Mouse (Mus musculus) intestine, embryonic 14.5 days (tissue): ENCODE results near the gene 4930503B20Rik. TPM values are rescaled to one million over a fixed set of nuclear protein-coding genes. Genes with fewer than 3 reads are reported as not detected.

Experiments
- ATAC-seq: fragments of 200-750 bp; cut with Nextera tagmentation; replicated peaks from 2 replicates; pipeline ENCODE4 v1.8.0; 2017; ENCODE audit warnings: low read depth, moderate number of reproducible peaks, moderate TSS enrichment, moderate library complexity; ENCODE audit not compliant: low FRiP score, low TSS enrichment
- DNase-seq: peaks from one replicate; pipeline ENCODE4 v3.0.0-alpha.2; 2018; ENCODE audit warnings: low spot score
- H3K27ac ChIP-seq: fragments of 300-500 bp; sonication (generic); 2 replicates; pipeline ENCODE4 v1.5.1; 2014; ENCODE audit warnings: low read depth, mild to moderate bottlenecking, control low read depth
- H3K27me3 ChIP-seq: fragments of 300-500 bp; sonication (generic); replicated peaks from 2 replicates; pipeline ENCODE4 v1.6.1; 2014; ENCODE audit warnings: low read length, control low read depth; ENCODE audit not compliant: control insufficient read depth, insufficient read depth
- H3K36me3 ChIP-seq: fragments of 300-500 bp; sonication (generic); 2 replicates; pipeline ENCODE4 v1.6.1; 2014; ENCODE audit warnings: low read length, control low read depth; ENCODE audit not compliant: control insufficient read depth, insufficient read depth
- H3K4me1 ChIP-seq: fragments of 300-500 bp; sonication (generic); replicated peaks from 2 replicates; pipeline ENCODE4 v1.6.1; 2014; ENCODE audit warnings: low read length, control low read depth, mixed read lengths; ENCODE audit not compliant: control insufficient read depth, insufficient read depth
- H3K4me2 ChIP-seq: fragments of 300-500 bp; sonication (generic); 2 replicates; pipeline ENCODE4 v1.6.1; 2014; ENCODE audit warnings: low read length
- H3K4me3 ChIP-seq: fragments of 300-500 bp; sonication (generic); 2 replicates; pipeline ENCODE4 v1.5.1; 2014; ENCODE audit warnings: low read depth, low read length, control low read depth, mixed read lengths
- H3K9ac ChIP-seq: fragments of 300-500 bp; sonication (generic); 2 replicates; pipeline ENCODE4 v1.6.1; 2014; ENCODE audit warnings: mild to moderate bottlenecking, low read length
- H3K9me3 ChIP-seq: fragments of 300-500 bp; sonication (generic); 2 replicates; pipeline ENCODE4 v1.6.1; 2016; ENCODE audit warnings: low read length, control low read depth; ENCODE audit not compliant: control insufficient read depth
- WGBS: fragments of 180-500 bp; shearing (Covaris S2); extraction: QIAGEN DNeasy Blood & Tissue Kit; methylation state at CpG from one replicate; pipeline ENCODE4 v1.1.7; 2014; 5-methylcytosine and 5-hydroxymethylcytosine counted together
- polyA plus RNA-seq: library from polyadenylated mRNA; unstranded; fragments of >200 nt; fragmentation: Nextera tagmentation; extraction: Ambion mirVana; gene quantifications from 2 replicates; pipeline ENCODE4 v1.2.1, GENCODE M21; 2014

The 4930503B20Rik gene
- polyA plus RNA-seq, 1 experiment from 2014 or later = not detected

DNA sequence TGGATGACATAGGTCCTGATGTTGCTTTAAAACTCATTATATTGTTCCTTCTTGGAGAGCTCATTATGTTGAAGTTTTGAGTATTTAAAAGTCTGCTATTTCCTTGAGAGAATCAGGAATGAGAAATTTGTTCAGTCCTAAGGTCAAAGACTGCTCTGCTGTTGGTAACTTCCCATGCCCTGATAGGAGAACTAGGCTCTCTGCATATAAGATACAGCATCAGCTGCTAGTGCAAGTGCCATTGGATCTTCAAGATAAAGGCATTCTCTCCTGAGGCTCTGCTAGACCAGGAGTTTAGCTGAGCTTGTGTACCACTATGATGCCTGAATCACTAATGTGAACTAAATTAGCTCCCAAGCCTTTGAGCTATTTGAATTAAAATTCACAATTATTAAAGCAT lies 33.2 kb downstream of the 4930503B20Rik start:
- no peaks in the 10 kb centered on the region for H3K27me3 ChIP-seq
- H3K4me3 ChIP-seq = no peak overlapping the region
- no peaks in the 10 kb centered on the region for H3K4me1 ChIP-seq
- H3K9me3 ChIP-seq = no peaks in the 10 kb centered on the region
- no peak for DNase-seq
- H3K9ac ChIP-seq = no peak overlapping the region
- H3K4me2 ChIP-seq = no peak overlapping the region
- no peaks in the 10 kb centered on the region for H3K36me3 ChIP-seq
- no peak overlapping the region for H3K27ac ChIP-seq
- ATAC-seq = no peak

- H3K9ac ChIP-seq = no peak overlapping the region
- WGBS = 76% methylated on average over 5 of the region's 5 CpGs
Measured at GRCm38 (mm10) chr3:146616533-146617283, 34.4 kb downstream of the 4930503B20Rik start.

GRCm38 (mm10) chr3:146615496-146615895 lies 35.6 kb downstream of the 4930503B20Rik start, which contains the start of gene Dnase2b:
Dnase2b (minus strand) TSS chr3:146615596.
- Histone ChIP-seq H3K27ac (no peak within 1 kb of the TSS), H3K27me3 (no peaks in the 10 kb centered on the region), H3K36me3 (no peaks in the 10 kb centered on the region), H3K9me3 (no peaks in the 10 kb centered on the region), H3K9ac (no peak within 1 kb of the TSS), H3K4me3 (no peak within 1 kb of the TSS), H3K4me1 (no peaks in the 10 kb centered on the region), H3K4me2 (no peak within 1 kb of the TSS)
- 93% methylated on average over 4 of the region's 4 CpGs for WGBS
- DNase-seq (no peak), ATAC-seq (no peak)

More at GRCm38 (mm10) chr3:146616533-146617283, 34.4 kb downstream of the 4930503B20Rik start:
- Histone ChIP-seq H3K9me3 (no peaks in the 10 kb centered on the region), H3K4me3 (no peak overlapping the region), H3K27me3 (no peaks in the 10 kb centered on the region), H3K36me3 (no peaks in the 10 kb centered on the region), H3K27ac (no peak overlapping the region), H3K4me1 (no peaks in the 10 kb centered on the region), H3K4me2 (no peak overlapping the region)
- DNase-seq (no peak), ATAC-seq (no peak)

DNA sequence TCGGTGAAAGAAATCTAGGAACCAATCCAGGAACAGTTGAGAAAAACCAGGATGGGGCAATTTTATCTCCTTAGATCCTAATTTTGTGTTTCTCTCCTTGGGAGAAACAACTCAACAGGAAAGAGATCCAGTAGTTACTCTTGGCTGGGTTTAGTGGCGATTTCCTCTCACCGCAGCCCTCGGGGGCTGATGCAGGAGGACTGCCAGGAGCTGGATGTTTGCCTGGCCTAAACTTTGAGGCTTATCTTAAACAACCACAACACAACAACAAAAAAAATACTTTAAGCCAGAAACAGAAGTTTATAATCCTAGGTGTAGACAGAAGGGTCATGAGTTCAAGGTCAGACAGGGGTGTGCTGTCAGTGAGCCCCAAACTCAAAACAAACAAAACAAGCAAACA lies 39.3 kb downstream of the 4930503B20Rik start:
- 73% methylated on average over 4 of the region's 4 CpGs for WGBS
- Histone ChIP-seq H3K27ac (no peak overlapping the region), H3K4me3 (no peak overlapping the region), H3K9me3 (no peaks in the 10 kb centered on the region), H3K4me1 (no peaks in the 10 kb centered on the region), H3K9ac (no peak overlapping the region), H3K36me3 (no peaks in the 10 kb centered on the region), H3K27me3 (no peaks in the 10 kb centered on the region), H3K4me2 (no peak overlapping the region)
- DNase-seq (no peak), ATAC-seq (no peak)

- WGBS = 83% methylated on average over 4 of the region's 4 CpGs
- no peak for DNase-seq
- Histone ChIP-seq H3K4me1 (no peaks in the 10 kb centered on the region), H3K36me3 (no peaks in the 10 kb centered on the region), H3K4me3 (no peak overlapping the region), H3K27ac (no peak overlapping the region), H3K4me2 (no peak overlapping the region), H3K9me3 (no peaks in the 10 kb centered on the region), H3K9ac (no peak overlapping the region), H3K27me3 (no peaks in the 10 kb centered on the region)
- ATAC-seq = no peak
Measured at GRCm38 (mm10) chr3:146611261-146611660, 39.9 kb downstream of the 4930503B20Rik start.

- Histone ChIP-seq H3K9me3 (no peaks in the 10 kb centered on the region), H3K4me2 (no peak overlapping the region), H3K4me3 (no peak overlapping the region), H3K27ac (no peak overlapping the region), H3K36me3 (no peaks in the 10 kb centered on the region), H3K27me3 (no peaks in the 10 kb centered on the region), H3K9ac (no peak overlapping the region), H3K4me1 (no peaks in the 10 kb centered on the region)
- DNase-seq (no peak), ATAC-seq (no peak)
- WGBS = 83% methylated on average over 10 of the region's 10 CpGs
Measured at GRCm38 (mm10) chr3:146610322-146610721, 40.8 kb downstream of the 4930503B20Rik start.

DNA sequence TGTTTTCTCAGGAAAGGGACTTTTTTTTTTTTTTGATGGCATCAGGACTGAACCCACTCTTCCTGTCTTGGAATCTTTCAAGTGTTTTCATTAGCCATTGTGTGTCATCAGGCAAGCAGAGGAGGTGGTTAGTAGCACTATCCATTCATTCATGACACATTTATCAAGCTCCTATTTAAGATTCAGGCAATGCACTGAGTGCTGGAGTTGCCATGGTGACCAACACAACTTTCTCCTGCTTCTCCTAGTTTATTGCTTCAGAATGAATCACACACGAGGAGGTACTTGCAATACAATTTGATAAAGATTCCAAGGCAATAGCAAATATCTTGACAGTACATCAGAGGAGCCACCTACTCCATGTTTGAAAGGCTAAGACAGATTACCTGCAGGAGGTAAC lies 43.7 kb downstream of the 4930503B20Rik start:
- ATAC-seq (no peak), DNase-seq (no peak)
- 33% methylated on average over 1 of the region's 1 CpGs for WGBS
- no peaks in the 10 kb centered on the region for H3K9me3 ChIP-seq
- H3K4me2 ChIP-seq = no peak overlapping the region
- no peaks in the 10 kb centered on the region for H3K36me3 ChIP-seq
- H3K27me3 ChIP-seq = no peaks in the 10 kb centered on the region
- no peak overlapping the region for H3K9ac ChIP-seq
- H3K4me3 ChIP-seq = no peak overlapping the region
- H3K4me1 ChIP-seq = no peaks in the 10 kb centered on the region
- H3K27ac ChIP-seq = no peak overlapping the region

DNA sequence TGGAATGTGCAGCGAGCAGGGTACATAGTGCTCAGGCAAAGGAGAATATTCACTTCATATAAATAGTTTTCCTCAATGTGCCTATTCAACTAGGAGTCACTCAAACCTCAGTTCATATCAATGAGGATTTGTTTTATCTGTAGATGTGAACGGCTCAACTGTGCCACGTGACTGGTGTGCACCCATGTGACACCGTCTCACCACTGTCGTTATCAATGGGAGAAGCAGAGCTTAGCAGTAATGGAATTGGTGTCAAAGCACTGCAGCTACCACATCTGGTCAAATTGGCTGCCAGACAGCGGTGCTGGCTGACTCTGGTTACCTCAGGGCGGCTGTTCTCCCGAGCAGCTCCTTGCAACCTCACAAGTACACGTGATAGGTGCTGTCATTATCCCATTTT lies 46.5 kb downstream of the 4930503B20Rik start:
- 77% methylated on average over 9 of the region's 9 CpGs for WGBS
- Histone ChIP-seq H3K4me1 (no peaks in the 10 kb centered on the region), H3K27ac (no peak overlapping the region), H3K9me3 (no peaks in the 10 kb centered on the region), H3K36me3 (no peaks in the 10 kb centered on the region), H3K9ac (no peak overlapping the region), H3K27me3 (no peaks in the 10 kb centered on the region), H3K4me2 (no peak overlapping the region), H3K4me3 (no peak overlapping the region)
- DNase-seq = no peak
- ATAC-seq = no peak

DNA sequence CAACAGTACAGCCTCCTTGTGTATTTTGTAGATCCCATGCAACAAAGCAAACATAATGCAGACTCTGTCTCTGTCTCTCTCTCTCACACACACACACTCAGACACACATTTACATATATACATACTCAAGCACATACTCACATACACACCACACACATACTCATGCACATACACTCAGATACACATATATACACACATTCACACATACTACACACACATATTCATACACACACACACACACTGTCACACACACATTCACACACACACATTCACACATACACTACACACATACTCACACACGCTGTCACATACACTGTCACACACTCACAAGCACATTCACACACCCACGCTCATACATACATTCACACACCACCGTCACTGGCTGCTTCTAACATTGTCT lies 48.6 kb downstream of the 4930503B20Rik start:
- no peak overlapping the region for H3K27ac ChIP-seq
- H3K9ac ChIP-seq = no peak overlapping the region
- WGBS = 93% methylated on average over 3 of the region's 3 CpGs
- no peak overlapping the region for H3K4me3 ChIP-seq
- DNase-seq (no peak), ATAC-seq (no peak)
- no peaks in the 10 kb centered on the region for H3K4me1 ChIP-seq
- H3K9me3 ChIP-seq = no peaks in the 10 kb centered on the region
- no peak overlapping the region for H3K4me2 ChIP-seq
- no peaks in the 10 kb centered on the region for H3K27me3 ChIP-seq
- H3K36me3 ChIP-seq = no peaks in the 10 kb centered on the region
